Mouse (Mus musculus) colon, adult 2 months (tissue): ENCODE measurements around the gene Mfrp. TPM values are rescaled to one million over a fixed set of nuclear protein-coding genes. Genes with fewer than 3 reads are reported as not detected.

Experiments used
- polyA plus RNA-seq: library from polyadenylated mRNA; depleted of rRNA; stranded (reverse); fragments of >200 nt; gene quantifications from 2 replicates; pipeline ENCODE4 v1.2.3, GENCODE M21; 2012; rRNA removed

Gene Mfrp
- polyA plus RNA-seq: not detected in 2 replicates

DNA sequence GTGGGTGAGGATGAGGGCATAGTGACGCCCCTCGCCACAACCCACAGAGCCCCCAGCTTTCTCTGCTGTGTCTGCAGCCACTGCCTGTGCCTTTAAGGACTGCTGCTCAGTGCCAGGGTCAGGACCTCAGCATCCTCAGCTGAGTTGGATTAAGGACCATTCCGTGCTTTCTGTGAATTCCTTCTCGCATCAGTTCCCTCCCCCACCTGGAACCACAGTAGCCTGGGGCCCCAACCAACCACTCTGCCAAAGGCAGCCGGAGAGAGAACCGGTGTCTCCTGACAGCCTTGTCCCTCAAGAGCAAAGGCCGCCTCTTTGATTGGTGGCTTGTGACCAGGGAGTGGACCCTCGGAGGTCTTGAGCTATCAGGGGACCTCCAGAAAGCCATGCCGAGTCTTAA is at the start of gene Mfrp:
TSS of gene Mfrp (plus strand) at position 240 of the 400 bp plus-strand sequence.

DNA sequence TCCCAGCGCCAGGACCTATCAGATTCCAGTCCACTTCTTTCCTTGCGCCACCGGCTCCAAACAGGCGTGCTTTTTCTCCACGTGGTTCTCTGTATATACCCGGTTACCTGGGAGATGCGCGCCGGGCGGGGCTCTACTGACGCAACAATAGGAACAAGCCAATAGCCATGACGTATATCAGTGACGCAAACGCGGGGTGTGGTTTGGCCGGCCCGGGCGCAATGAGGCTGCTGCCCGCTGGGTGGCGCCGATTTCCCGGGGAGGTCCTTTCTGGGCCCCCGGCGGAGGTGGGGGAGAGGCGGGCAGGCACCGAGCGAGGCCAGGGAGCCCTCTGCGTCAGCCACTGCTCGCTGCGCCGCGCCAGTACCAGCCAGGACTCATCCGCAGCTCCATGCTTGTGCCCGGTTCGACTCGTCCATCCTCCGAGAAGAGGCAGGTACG is 34.7 kb upstream of the Mfrp start, which contains the start of gene Usp2:
TSS of gene Usp2 (plus strand) at position 237 of the 441 bp plus-strand sequence.

GRCm38 (mm10) chr9:44107110-44107509 is 5.6 kb downstream of the Mfrp start, which contains the start of gene C1qtnf5:
C1qtnf5 (plus strand) TSS chr9:44107245.

GRCm38 (mm10) chr9:44113105-44113789 is 11.7 kb downstream of the Mfrp start, which contains the start of the genes Gm49380 and Rnf26:
Gm49380 (minus strand) TSS chr9:44113500.
Rnf26 (minus strand) TSS chr9:44113517.

GRCm38 (mm10) chr9:44134101-44134850 is 32.7 kb downstream of the Mfrp start, which contains the start of gene Mcam:
Mcam (plus strand) TSS chr9:44134469.

Other genes with a start within 250 kb of the Mfrp start
- gene Thy1, start 58.3 kb upstream of the Mfrp start, polyA plus RNA-seq: 39.7 and 39.9 TPM in 2 replicates
- gene Usp2, start 34.7 kb upstream of the Mfrp start, polyA plus RNA-seq: 9.1 and 11.0 TPM in 2 replicates
- 23.7 and 30.8 TPM in 2 replicates for gene C1qtnf5, start 5.5 kb downstream of the Mfrp start, polyA plus RNA-seq
- gene Gm49380, start 11.8 kb downstream of the Mfrp start, polyA plus RNA-seq: not detected in 2 replicates
- gene Rnf26, start 11.8 kb downstream of the Mfrp start, polyA plus RNA-seq: 34.4 and 44.1 TPM in 2 replicates
- 39.7 and 42.8 TPM in 2 replicates for gene Mcam, start 32.7 kb downstream of the Mfrp start, polyA plus RNA-seq
- gene Cbl, start 132.3 kb downstream of the Mfrp start, polyA plus RNA-seq: 8.4 and 10.9 TPM in 2 replicates
- gene Ccdc153, start 138.9 kb downstream of the Mfrp start, polyA plus RNA-seq: 0.14 TPM in 1 of 2 replicates, not detected in the other
- gene Pdzd3, start 149.7 kb downstream of the Mfrp start, polyA plus RNA-seq: 8.3 and 12.4 TPM in 2 replicates
- 27.5 and 33.1 TPM in 2 replicates for gene Nlrx1, start 166.9 kb downstream of the Mfrp start, polyA plus RNA-seq
- 4.7 and 6.7 TPM in 2 replicates for gene Abcg4, start 186.9 kb downstream of the Mfrp start, polyA plus RNA-seq
- 17.5 and 22.3 TPM in 2 replicates for gene Hinfp, start 203.9 kb downstream of the Mfrp start, polyA plus RNA-seq
- 115 and 139 TPM in 2 replicates for gene C2cd2l, start 218.6 kb downstream of the Mfrp start, polyA plus RNA-seq
- gene Dpagt1, start 224.3 kb downstream of the Mfrp start, polyA plus RNA-seq: 62.8 and 83.7 TPM in 2 replicates
- gene H2afx, start 233.0 kb downstream of the Mfrp start, polyA plus RNA-seq: 154 and 173 TPM in 2 replicates
- 34.5 and 35.2 TPM in 2 replicates for gene Hmbs, start 242.5 kb downstream of the Mfrp start, polyA plus RNA-seq